Mouse (Mus musculus) heart, adult 9 months (tissue): ENCODE measurements around the gene Jaml.

ENCODE experiments used
- DNase-seq, 2 experiments: peaks; one replicate each; pipeline ENCODE4 v3.0.0; 2022; ENCODE audit warnings: low spot score in 2 of 2

Jaml gene

DNA sequence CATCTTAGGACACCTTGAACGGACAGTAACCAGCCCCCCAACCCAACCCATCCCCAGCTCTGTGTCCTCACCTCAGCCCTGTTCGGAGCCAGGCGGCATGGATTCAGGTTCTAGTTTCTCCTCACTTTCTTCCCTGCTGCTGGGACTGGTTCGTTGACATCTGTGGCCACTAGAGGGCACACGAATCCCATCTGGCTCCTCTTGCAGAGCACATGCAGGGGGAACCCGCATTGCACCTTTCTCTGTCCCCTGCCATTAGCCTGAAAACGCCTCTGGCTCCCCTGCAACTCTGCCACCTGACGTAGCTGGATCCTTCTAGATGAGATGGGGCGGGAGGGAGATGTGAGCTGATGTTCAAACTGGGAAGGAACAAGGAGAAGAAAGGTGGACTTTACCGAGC is 42.8 kb downstream of the Jaml start:
- peak; percentile 42 to 64 for DNase-seq

DNA sequence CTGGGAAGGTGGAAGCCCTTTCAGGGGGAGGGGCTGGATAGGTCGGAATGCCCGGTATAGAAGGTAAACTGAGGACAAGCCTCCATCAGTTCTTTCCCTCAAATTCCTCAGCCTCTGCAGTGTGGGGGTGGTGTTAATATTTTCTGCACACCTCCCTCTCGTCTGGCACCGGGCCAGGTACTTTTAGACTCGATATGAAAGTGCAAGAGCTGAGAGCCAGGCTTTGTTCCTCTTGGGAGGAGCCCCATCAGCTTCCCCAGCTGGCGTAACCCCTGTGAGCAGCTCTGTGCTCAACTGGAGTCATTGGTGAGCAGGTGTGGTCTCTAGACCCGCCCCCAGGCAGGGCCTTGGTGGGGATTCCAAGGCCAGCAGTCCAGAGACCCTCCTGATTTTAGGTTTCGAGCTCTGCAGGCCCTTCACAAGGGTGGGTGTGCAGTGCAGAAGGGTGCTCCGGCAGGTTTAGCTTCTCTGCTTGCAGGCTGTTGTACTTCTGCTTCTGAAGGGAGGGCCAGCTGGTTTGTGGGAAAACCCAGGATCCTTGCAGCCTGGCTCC is 43.3 kb downstream of the Jaml start:
- DNase-seq: peak; percentile 30 to 39

DNA sequence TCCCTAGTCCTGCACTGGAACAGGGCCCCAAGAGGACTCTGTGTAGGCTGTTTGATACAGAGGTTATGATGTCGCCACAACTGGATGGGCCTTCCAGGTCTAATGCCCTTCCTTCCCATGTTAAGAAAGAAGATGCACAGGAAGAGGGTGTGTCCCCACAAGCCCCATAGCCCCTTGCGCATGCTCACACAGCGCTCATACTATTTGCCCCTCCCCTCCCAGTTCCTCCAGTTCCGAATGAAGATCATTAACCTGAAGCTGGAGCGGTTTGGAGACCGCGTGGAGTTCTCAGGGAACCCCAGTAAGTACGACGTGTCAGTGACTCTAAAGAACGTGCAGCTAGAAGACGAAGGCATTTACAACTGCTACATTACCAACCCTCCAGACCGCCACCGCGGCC is 46.2 kb downstream of the Jaml start:
- no peak for DNase-seq

DNA sequence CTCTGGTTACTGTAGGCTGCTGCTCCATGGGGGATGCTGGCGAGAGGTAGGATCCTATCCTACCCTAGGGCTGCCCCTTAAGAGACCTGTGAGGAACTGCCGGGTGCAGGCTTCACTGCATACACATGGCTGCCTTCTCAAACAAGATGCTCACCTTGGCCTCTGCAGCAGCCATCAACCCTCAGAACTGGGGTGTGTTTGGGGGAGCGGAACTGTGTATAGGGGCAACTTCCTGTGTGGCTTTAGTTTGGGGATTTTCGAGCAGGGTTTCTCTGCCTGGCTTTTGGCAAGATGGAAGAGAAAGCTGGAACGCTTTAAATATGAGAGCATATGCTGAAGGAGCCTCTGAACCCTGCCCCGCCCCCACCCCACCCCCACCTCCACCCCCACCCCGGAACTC is 48.0 kb downstream of the Jaml start:
- no peak for DNase-seq

DNA sequence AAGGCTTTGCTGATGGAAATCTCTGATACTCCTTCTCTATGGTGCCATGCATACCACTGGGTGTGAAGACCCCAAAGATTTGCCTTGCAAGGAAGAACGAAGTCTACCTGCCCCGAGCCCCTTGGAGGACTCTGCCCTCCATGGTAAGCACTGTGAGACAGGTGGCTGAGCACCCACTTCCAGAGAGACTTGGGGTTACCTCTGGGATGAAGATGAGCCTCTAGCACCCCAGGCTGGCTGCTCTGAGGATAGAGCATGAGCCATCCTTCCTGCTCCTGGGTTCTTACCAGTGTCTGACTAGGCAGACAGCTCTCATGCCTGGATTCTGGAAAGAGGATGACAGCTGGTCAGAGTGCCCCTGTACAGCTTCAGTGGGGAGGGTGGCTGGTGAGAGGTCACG is 51.1 kb downstream of the Jaml start:
- DNase-seq: no peak

DNA sequence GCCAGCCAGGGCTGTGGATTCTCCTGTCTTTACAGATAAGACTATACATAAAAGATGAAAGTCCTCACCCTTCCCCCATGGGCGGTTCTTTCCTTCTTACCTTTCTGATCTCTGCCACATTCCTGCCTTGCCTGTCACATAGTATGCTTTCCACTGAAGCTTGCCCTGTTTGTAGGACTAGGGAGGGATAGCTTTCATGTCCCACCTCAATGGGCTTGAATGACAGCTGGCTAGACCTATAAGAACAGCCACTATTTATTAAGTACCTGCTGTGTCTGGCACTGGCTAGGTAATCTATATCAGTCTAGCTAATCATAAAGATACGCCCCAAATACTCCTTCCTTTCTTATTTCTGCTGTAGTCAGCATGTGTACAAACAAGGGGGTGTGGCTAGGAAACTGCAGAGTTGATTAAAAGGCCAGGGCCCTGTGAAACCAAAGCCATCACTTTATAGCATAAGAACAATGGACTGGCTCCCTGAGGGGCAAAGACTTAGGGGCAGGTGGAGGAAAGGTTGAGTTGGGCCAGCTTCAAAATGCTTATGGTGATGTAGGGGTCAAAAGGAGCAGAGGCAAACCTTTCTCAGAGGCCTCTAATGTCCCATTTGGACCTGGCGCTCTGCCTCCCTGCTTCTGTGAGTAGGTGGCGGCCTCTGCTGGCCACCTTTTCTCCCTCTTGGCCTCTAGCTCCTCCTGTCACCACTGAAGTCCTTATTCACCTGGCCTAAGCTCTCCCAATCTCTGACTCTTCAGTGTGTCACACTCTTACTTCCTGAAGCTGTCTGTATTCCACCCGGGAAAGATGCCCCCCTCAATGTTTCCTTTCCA is 54.7 kb downstream of the Jaml start:
- DNase-seq: peak; percentile 29 to 36

DNA sequence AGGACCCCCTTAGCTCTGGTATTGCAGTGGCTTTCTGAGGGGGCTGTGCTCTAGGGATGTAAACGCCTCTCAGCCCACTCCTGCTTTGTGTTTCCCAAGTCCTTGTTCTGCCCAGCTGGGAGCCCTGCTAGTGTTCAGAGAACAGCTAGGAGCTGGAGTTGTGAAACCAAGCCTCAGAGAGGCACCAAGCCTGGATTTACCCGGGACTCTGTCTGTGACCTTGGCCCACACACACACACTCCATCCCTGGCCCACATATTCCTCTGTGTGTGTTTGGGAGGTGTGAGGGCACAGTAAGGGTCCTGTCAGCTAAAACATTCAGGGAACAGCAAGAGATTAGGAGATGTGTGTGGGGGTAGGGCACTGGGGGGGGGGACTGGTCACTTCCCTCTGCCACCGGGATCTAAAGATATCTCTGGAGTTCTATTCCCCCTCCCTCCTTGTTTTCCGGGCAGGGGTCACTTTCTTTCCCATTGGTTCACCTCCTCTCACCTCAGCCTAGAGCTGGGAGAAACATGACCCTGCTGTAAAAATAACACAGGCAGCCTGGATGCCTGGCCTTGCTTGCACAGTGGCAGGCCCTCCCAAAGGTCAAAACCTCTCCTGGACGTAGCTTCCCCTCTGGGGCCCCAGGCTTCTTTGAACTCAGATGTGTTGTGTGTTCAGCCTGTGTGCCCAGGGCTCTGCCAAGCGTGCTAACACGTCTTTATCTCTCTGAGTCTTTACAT is 57.6 kb downstream of the Jaml start:
- DNase-seq: peak; percentile 24 to 36

DNA sequence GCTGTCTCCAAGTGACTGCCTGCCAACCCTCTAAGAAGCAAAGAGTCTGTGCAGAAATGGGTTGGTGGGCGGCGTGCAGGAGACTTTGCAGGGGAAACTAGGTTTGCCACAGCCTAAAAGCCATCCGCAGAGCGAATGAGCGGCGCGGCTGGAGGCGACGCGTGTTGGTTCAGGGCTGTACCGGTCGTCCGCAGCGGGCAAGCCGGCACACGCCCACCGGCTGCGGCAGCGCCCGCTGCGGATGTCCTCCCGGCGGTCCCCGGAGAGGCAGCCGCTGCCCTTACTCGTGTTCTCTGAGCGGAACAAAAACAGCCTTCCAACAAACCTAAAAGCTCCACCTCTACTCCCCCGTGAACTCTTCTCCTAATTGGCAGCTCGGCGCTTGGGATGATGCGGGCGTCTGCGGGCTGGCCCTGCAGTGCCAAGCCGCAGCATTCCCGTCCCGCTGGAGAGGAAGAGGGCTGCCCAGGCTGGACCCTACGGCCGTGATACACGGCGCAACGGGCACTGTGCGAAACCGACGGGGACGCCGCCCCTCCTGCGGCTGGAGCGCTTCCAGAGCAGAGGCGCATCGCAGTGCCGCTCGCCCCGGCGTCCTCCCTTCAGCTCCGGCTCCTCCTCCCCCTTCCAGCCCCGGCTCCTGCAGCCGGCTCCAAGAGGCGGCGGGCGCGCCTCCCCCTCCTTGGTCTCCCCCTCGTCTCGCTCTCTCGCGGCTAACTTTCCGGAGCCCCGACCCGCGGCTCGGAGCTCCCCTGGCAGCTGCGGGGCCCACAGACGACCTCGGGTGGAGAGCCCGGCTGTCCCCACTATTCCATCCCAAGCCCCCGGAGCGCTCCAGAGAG is 59.4 kb downstream of the Jaml start, which contains the start of gene Scn4b:
TSS of gene Scn4b (plus strand) at position 205 of the 842 bp plus-strand sequence.
- DNase-seq: peak; percentile 32 to 35

DNA sequence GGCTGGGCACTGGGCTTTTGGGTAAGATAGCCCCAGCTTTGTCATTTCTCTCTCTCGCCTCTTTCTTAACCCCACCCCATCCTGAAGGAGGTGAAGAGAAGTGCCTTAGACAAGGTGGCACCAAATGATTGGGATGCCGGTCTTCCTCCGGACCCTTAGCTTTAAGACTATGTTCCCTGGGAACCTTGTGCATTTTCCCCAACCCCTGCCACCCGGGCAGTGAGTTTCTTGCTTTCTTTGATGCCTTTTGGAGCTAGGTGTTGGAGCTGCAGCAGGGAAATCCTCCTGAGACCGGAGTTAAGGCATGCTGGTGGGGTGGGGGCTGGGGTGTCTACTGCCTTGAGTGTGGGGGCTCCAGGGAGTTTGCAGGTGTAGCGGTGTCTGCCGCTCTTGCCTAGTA is 60.1 kb downstream of the Jaml start:
- DNase-seq: no peak

DNA sequence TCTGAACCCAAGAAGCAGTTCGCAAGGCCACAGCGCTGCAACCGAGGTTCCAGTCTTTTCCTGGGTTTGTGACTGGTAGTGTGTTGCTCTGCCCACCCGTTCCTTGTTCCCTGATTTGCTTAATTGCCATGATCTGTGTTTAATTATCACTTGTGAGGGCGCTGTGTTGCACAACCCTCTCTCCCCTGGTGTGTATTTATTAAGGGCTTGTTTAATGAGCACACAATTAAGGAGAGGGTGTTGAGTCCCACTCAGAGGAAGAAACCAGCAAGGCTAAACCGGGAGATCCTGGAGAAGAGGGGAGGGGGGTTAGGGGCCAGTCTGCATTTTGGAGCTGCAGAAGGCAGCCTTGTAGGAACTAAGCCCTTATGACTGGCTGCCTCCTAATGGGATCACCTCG is 62.0 kb downstream of the Jaml start:
- no peak for DNase-seq

DNA sequence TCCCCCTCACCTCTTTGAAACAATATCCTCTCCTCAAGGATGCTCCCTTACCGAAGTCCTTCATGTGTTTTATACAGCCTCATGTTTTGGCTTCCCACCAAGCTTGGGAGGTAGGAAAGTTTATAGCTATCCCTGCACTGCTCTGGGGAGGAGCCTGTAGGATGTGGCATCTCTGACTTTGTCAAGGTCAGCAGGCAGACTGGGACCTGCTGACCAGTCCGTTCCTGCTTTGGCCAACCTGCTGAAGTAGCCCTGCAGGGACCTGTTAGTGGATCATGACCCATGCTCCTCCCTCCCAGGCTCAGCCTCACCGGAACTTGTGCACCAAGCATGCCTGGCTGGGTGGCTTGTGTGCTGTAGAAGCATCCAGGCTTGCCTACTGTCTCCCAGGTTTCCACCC is 63.7 kb downstream of the Jaml start:
- DNase-seq: no peak

DNA sequence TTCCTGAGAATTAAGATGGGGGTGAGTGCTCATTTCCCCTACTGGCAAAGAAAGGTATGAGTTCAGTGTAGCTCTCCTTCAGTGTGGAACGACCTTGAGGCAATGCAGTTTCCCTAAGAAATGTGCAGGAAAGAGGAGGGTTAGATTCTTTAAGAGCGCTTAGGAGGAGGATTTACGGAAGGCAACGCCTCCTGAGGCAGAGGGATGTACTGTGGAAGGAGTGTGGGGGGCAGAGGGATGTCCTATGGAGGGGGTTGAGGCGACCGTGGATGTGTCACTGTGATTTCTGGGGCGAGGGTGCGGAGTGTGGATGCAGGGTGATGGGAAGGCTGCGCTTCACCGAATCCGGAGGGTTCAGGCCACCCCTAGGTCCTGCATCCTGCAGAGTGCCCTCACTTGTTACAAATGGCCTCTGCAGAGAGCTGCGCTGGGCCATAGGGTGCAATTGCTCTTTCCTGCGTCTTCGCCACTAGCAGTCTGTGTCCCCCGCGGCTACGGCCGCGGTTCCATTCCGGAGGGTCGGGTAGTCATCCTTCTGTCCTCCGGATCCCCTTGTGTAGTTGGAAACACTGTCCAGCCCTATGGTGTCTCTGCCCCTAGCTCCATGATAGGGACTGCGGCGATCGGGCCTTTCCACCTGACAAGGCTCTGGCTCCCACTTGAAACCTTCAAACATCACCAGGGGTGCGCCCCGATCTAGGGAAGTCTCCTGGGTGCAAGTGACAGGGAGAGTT is 66.7 kb downstream of the Jaml start:
- no peak for DNase-seq

DNA sequence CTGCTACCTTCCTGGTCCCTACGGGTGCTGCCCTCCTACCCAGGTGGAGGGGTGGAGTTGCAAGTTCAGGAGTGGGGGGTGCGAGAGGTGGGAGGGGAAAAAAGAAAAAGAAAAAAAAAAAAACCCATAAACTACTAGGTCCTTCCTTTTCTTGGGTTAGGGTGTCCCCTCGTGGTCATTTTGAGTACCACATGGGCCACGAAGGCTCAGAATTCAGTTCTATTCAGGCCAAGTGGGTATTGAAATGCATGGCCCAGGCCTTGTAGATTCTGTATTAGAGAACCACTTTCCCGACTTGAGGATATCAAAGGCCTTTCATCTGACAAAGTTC is 67.2 kb downstream of the Jaml start:
- DNase-seq: peak in 1 of 2 experiments; percentile 42

DNA sequence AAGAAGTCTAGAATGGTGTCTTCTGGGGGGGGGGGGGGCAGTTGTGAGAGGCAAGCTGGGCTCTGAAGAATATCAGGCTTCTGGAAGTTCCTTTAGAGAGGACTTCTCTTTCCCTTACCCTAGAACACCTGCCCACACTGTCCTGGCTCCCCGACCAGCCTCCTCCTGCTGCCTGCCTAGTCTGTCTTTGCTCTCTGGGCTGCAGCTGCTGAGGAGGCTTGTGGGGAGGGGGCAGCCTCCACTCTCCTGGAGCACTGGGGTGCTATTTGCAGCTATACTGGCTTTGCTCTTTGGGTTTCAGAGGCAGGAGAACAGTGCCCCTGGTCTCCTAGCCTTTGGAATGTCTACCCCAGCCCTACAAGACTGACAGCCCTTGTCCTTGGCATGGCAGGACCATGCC is 72.0 kb downstream of the Jaml start:
- no peak for DNase-seq

DNA sequence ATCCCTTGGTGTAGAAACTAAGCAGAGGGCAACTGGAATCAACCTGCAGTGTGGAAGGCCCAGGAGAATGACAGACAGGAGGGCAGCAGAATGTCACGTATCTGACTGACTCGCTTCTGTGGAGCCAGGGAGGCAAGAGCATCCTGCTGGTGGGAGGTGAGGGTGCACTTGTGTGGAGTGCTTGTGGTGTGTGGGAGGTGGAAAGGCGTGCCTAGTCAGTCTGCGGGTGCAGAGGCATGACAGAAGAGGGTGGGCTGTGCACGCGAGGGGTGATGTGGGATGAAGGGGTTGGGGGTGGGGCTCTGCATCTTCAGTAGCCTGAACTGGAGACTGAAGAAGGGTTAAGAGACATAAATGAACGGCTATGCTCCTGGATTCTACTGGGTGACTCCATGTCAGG is 74.4 kb downstream of the Jaml start:
- no peak for DNase-seq
